Mouse (Mus musculus) splenic B cell, adult 2 months (primary cell): ENCODE measurements at regions not wholly inside any gene's neighbourhood (a gene's known extent, or its start where the extent isn't known, plus 50 kb on each side); places are given as distances from the start of the nearest gene placed in this dataset.

Source experiments
- DNase-seq: peaks from one replicate; pipeline ENCODE4 v3.0.0-alpha.2; 2011; ENCODE audit warnings: low read depth, low spot score
- H3K27me3 ChIP-seq: 2 replicates; pipeline ENCODE4 v1.6.1; 2012; ENCODE audit warnings: mild to moderate bottlenecking, low read length, moderate library complexity, mixed read lengths; ENCODE audit not compliant: control insufficient read depth, poor library complexity, insufficient read depth, severe bottlenecking
- H3K36me3 ChIP-seq: 2 replicates; pipeline ENCODE4 v1.6.1; 2012; ENCODE audit warnings: mild to moderate bottlenecking, low read length, moderate library complexity, mixed read lengths; ENCODE audit not compliant: control insufficient read depth, poor library complexity, insufficient read depth, severe bottlenecking

- Histone ChIP-seq H3K27me3 (no peaks in the 10 kb centered on the region; the same call in 1 of the 2 replicates), H3K36me3 (no peaks in the 10 kb centered on the region)
- DNase-seq = peak; percentile 57
Measured at GRCm38 (mm10) chr1:73824406-73825184, 299.7 kb downstream of the Tns1 start.

GRCm38 (mm10) chr1:73823726-73824125 lies 300.5 kb downstream of the Tns1 start:
- DNase-seq = no peak
- Histone ChIP-seq H3K36me3 (no peaks in the 10 kb centered on the region), H3K27me3 (no peaks in the 10 kb centered on the region; the same call in 1 of the 2 replicates)

- Histone ChIP-seq H3K36me3 (no peaks in the 10 kb centered on the region), H3K27me3 (no peaks in the 10 kb centered on the region; the same call in 1 of the 2 replicates)
- no peak for DNase-seq
Measured at GRCm38 (mm10) chr1:73822616-73823015, 301.6 kb downstream of the Tns1 start.

- Histone ChIP-seq H3K27me3 (no peaks in the 10 kb centered on the region; the same call in 1 of the 2 replicates), H3K36me3 (no peaks in the 10 kb centered on the region)
- no peak for DNase-seq
Measured at GRCm38 (mm10) chr1:73820701-73821100, 303.5 kb downstream of the Tns1 start.

GRCm38 (mm10) chr1:73807206-73807605 lies 317.0 kb downstream of the Tns1 start:
- Histone ChIP-seq H3K27me3 (no peaks in the 10 kb centered on the region), H3K36me3 (no peaks in the 10 kb centered on the region)
- no peak for DNase-seq

- no peak for DNase-seq
- Histone ChIP-seq H3K36me3 (no peaks in the 10 kb centered on the region), H3K27me3 (no peaks in the 10 kb centered on the region)
Measured at GRCm38 (mm10) chr1:73805156-73805555, 319.1 kb downstream of the Tns1 start.

- DNase-seq = no peak
- no peaks in the 10 kb centered on the region for H3K36me3 ChIP-seq
Measured at GRCm38 (mm10) chr1:73799996-73800395, 324.3 kb downstream of the Tns1 start.

GRCm38 (mm10) chr1:73799246-73799645 lies 325.0 kb downstream of the Tns1 start:
- DNase-seq = no peak
- no peaks in the 10 kb centered on the region for H3K27me3 ChIP-seq
- no peaks in the 10 kb centered on the region for H3K36me3 ChIP-seq

More at GRCm38 (mm10) chr1:73799996-73800395, 324.3 kb downstream of the Tns1 start:
- no peaks in the 10 kb centered on the region for H3K27me3 ChIP-seq

- Histone ChIP-seq H3K27me3 (no peaks in the 10 kb centered on the region), H3K36me3 (no peaks in the 10 kb centered on the region)
- no peak for DNase-seq
Measured at GRCm38 (mm10) chr1:73797858-73798257, 326.4 kb downstream of the Tns1 start.

- H3K36me3 ChIP-seq = no peaks in the 10 kb centered on the region
- no peak for DNase-seq
- no peaks in the 10 kb centered on the region for H3K27me3 ChIP-seq
Measured at GRCm38 (mm10) chr1:73797413-73797812, 326.8 kb downstream of the Tns1 start.

GRCm38 (mm10) chr1:73793871-73794270 lies 330.4 kb downstream of the Tns1 start:
- H3K36me3 ChIP-seq = no peaks in the 10 kb centered on the region
- no peak for DNase-seq
- no peaks in the 10 kb centered on the region for H3K27me3 ChIP-seq

- DNase-seq = no peak
- no peaks in the 10 kb centered on the region for H3K36me3 ChIP-seq
- no peaks in the 10 kb centered on the region for H3K27me3 ChIP-seq
Measured at GRCm38 (mm10) chr1:73793256-73793655, 331.0 kb downstream of the Tns1 start.

- no peak for DNase-seq
- H3K36me3 ChIP-seq = no peaks in the 10 kb centered on the region
- H3K27me3 ChIP-seq = no peaks in the 10 kb centered on the region
Measured at GRCm38 (mm10) chr1:73792311-73792710, 331.9 kb downstream of the Tns1 start.

GRCm38 (mm10) chr1:73787666-73788065 lies 336.6 kb downstream of the Tns1 start:
- Histone ChIP-seq H3K27me3 (no peaks in the 10 kb centered on the region), H3K36me3 (no peaks in the 10 kb centered on the region)
- no peak for DNase-seq

- no peak for DNase-seq
- Histone ChIP-seq H3K36me3 (no peaks in the 10 kb centered on the region), H3K27me3 (no peaks in the 10 kb centered on the region)
Measured at GRCm38 (mm10) chr1:73787224-73787623, 337.0 kb downstream of the Tns1 start.

- DNase-seq = no peak
- H3K27me3 ChIP-seq = no peaks in the 10 kb centered on the region
- no peaks in the 10 kb centered on the region for H3K36me3 ChIP-seq
Measured at GRCm38 (mm10) chr1:73783303-73783702, 340.9 kb downstream of the Tns1 start.
